Mouse (Mus musculus): ENCODE measurements around the gene Mylk4. TPM values are rescaled to one million over a fixed set of nuclear protein-coding genes. Genes with fewer than 3 reads are reported as not detected.

Mylk4 gene
- polyA plus RNA-seq, 1 experiment from 2014 or later = 0.10 TPM

DNA sequence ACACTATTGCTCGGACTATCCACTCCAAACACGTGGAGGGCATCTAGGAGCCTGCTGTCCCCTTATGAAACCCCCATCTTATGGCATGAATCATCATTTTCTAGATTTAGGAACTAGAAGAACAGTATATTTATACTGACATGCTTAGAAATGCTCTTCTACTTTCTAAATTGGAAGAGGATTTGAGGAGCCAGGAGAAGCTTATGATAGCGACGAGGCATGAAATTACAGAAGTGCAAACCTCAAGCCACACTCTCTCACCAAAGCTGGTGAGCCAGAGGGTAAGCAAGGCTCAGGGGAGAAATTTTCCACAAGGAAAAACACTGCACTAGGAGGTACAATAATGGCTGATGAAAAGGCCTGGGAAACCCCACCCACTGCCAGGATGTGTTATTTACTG is 6.0 kb upstream of the Mylk4 start:
- Histone ChIP-seq H3K27me3 (no peaks in the 10 kb centered on the region), H3K9ac (no peak overlapping the region), H3K36me3 (no peaks in the 10 kb centered on the region), H3K4me1 (no peaks in the 10 kb centered on the region), H3K4me2 (no peak overlapping the region), H3K4me3 (no peak overlapping the region), H3K27ac (no peak overlapping the region), H3K9me3 (no peaks in the 10 kb centered on the region)
- no peak for ATAC-seq (ENCODE audit: borderline replicate concordance, extremely low read depth, low FRiP score, low TSS enrichment)
- 75% methylated on average over 4 of the region's 4 CpGs for WGBS

- ATAC-seq (ENCODE audit: borderline replicate concordance, extremely low read depth, low FRiP score, low TSS enrichment) = no peak
- Histone ChIP-seq H3K9me3 (no peaks in the 10 kb centered on the region), H3K4me3 (no peak overlapping the region), H3K9ac (no peak overlapping the region), H3K4me2 (no peak overlapping the region), H3K4me1 (no peaks in the 10 kb centered on the region), H3K27ac (no peak overlapping the region), H3K36me3 (no peaks in the 10 kb centered on the region), H3K27me3 (no peaks in the 10 kb centered on the region)
- WGBS = 33% methylated on average over 2 of the region's 2 CpGs
Observed at GRCm38 (mm10) chr13:32787584-32787983, 3.8 kb upstream of the Mylk4 start.

GRCm38 (mm10) chr13:32783055-32783454 is 699 bp downstream of the Mylk4 start:
- Histone ChIP-seq H3K27ac (no peak overlapping the region), H3K4me3 (no peak overlapping the region), H3K4me2 (no peak overlapping the region), H3K9ac (no peak overlapping the region), H3K36me3 (no peaks in the 10 kb centered on the region), H3K9me3 (no peaks in the 10 kb centered on the region), H3K27me3 (no peaks in the 10 kb centered on the region), H3K4me1 (no peaks in the 10 kb centered on the region)
- no peak for ATAC-seq (ENCODE audit: borderline replicate concordance, extremely low read depth, low FRiP score, low TSS enrichment)
- 44% methylated on average over 5 of the region's 5 CpGs for WGBS

- H3K27me3 ChIP-seq = no peaks in the 10 kb centered on the region
- H3K4me3 ChIP-seq = no peak overlapping the region
- no peak overlapping the region for H3K4me2 ChIP-seq
- H3K36me3 ChIP-seq = no peaks in the 10 kb centered on the region
- H3K9ac ChIP-seq = no peak overlapping the region
- H3K4me1 ChIP-seq = no peaks in the 10 kb centered on the region
- no peak overlapping the region for H3K27ac ChIP-seq
- H3K9me3 ChIP-seq = no peaks in the 10 kb centered on the region
- WGBS = 72% methylated on average over 3 of the region's 3 CpGs
- ATAC-seq (ENCODE audit: borderline replicate concordance, extremely low read depth, low FRiP score, low TSS enrichment) = no peak
Observed at GRCm38 (mm10) chr13:32778861-32779260, 4.9 kb downstream of the Mylk4 start.

GRCm38 (mm10) chr13:32776350-32776749 is 7.4 kb downstream of the Mylk4 start:
- WGBS = 85% methylated on average over 10 of the region's 10 CpGs
- H3K27ac ChIP-seq = no peak overlapping the region

DNA sequence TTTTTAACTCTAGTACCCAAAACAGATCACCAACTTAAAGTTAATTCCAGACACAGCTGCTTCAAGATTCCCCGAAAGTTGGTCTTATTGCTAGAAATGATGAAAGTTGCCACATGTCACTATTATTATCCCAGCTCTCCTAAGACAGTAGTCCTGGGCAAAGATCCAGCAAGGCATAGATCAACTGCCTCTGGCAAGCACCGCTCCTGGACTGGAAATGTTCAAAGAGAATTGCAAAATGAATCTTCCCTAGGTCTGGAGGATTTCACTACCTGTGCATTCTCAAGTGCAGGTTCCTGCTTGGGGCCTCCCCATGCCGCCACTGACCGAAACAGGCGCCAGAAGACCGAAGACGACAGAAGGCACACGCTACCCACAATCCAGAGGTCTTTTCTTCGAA is 7.9 kb downstream of the Mylk4 start:
- no peak overlapping the region for H3K4me3 ChIP-seq
- no peaks in the 10 kb centered on the region for H3K36me3 ChIP-seq
- H3K27me3 ChIP-seq = no peaks in the 10 kb centered on the region
- WGBS = 83% methylated on average over 9 of the region's 9 CpGs
- no peak overlapping the region for H3K4me2 ChIP-seq
- ATAC-seq (ENCODE audit: borderline replicate concordance, extremely low read depth, low FRiP score, low TSS enrichment) = no peak
- no peak overlapping the region for H3K9ac ChIP-seq
- H3K9me3 ChIP-seq = no peaks in the 10 kb centered on the region
- no peak overlapping the region for H3K27ac ChIP-seq
- H3K4me1 ChIP-seq = no peaks in the 10 kb centered on the region

More at GRCm38 (mm10) chr13:32776350-32776749, 7.4 kb downstream of the Mylk4 start:
- Histone ChIP-seq H3K36me3 (no peaks in the 10 kb centered on the region), H3K4me3 (no peak overlapping the region), H3K4me2 (no peak overlapping the region), H3K4me1 (no peaks in the 10 kb centered on the region), H3K9ac (no peak overlapping the region), H3K27me3 (no peaks in the 10 kb centered on the region), H3K9me3 (no peaks in the 10 kb centered on the region)
- ATAC-seq (ENCODE audit: borderline replicate concordance, extremely low read depth, low FRiP score, low TSS enrichment) = no peak

DNA sequence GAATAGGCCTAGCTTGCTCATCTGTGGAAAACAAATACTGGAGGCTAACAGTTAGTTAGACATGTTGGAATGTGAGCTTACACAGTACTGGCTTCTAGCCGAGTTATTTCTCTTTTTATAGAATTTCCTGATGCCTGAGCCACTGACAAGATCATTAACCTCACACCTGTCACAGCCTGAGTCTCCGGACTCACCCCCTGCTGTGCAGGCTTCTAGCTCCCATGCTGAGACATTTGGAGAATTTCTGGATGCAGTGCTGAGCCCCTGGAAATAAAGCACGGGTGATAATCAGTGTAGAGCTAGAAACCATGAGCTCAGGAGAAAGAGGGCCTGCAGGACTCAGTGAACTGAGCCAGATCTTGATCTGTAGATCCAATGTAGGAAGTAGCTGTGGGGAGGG is 13.8 kb downstream of the Mylk4 start:
- Histone ChIP-seq H3K4me3 (no peak overlapping the region), H3K4me2 (no peak overlapping the region), H3K27me3 (no peaks in the 10 kb centered on the region), H3K9me3 (no peaks in the 10 kb centered on the region), H3K36me3 (no peaks in the 10 kb centered on the region), H3K4me1 (no peaks in the 10 kb centered on the region), H3K9ac (no peak overlapping the region), H3K27ac (no peak overlapping the region)
- 12% methylated on average over 3 of the region's 3 CpGs for WGBS
- no peak for ATAC-seq (ENCODE audit: borderline replicate concordance, extremely low read depth, low FRiP score, low TSS enrichment)

GRCm38 (mm10) chr13:32768104-32768503 is 15.7 kb downstream of the Mylk4 start:
- WGBS = 9% methylated on average over 4 of the region's 4 CpGs
- Histone ChIP-seq H3K9ac (no peak overlapping the region), H3K4me1 (no peaks in the 10 kb centered on the region), H3K4me3 (no peak overlapping the region), H3K9me3 (no peaks in the 10 kb centered on the region), H3K27me3 (no peaks in the 10 kb centered on the region), H3K4me2 (no peak overlapping the region), H3K36me3 (no peaks in the 10 kb centered on the region), H3K27ac (no peak overlapping the region)
- no peak for ATAC-seq (ENCODE audit: borderline replicate concordance, extremely low read depth, low FRiP score, low TSS enrichment)

DNA sequence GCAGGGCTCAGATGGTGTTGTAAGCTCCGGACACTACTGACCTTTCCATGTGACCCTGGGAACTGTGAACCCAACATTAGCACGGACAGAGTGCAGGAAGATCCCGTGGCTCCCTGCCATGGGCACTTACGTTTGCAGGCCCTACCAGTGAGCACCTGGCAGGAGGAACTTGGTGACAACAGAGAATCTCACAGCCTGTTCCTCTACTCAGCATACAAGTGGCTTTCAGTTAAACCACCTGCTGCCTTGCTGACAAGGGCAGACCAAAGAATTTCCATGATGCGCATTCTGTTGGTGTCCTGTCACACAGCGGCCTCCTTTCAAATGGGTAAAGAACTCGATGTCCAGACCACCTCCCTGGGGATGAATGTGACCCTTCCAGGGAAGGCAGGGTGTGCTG is 19.3 kb downstream of the Mylk4 start:
- Histone ChIP-seq H3K36me3 (no peaks in the 10 kb centered on the region), H3K9ac (no peak overlapping the region), H3K4me1 (no peaks in the 10 kb centered on the region), H3K27ac (no peak overlapping the region), H3K9me3 (no peaks in the 10 kb centered on the region), H3K4me3 (no peak overlapping the region), H3K4me2 (no peak overlapping the region), H3K27me3 (no peaks in the 10 kb centered on the region)
- WGBS = 32% methylated on average over 7 of the region's 7 CpGs
- no peak for ATAC-seq (ENCODE audit: borderline replicate concordance, extremely low read depth, low FRiP score, low TSS enrichment)

DNA sequence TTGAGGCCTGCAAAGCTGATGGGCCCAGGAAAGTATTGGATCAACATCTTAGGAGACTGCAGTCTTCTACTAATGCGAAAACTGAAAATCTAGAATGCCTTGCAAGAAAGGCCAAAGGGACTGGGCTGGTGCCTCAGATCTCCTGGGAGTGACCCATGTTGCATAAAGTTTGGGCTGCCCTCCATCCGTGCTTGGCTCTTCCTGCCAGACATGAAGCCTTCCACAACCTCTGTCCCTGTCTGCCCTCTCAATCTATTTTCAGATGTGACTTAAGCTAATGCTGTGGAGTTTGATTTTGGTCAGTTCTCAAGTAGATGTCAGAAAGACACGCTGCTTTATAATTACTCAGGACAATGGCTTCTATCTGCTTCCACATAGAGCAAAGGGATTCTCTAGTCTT is 20.6 kb downstream of the Mylk4 start:
- WGBS = 77% methylated on average over 3 of the region's 3 CpGs
- H3K27me3 ChIP-seq = no peaks in the 10 kb centered on the region
- H3K4me3 ChIP-seq = no peak overlapping the region
- H3K4me2 ChIP-seq = no peak overlapping the region
- no peaks in the 10 kb centered on the region; the same call in 1 of the 2 replicates for H3K4me1 ChIP-seq
- H3K9ac ChIP-seq = no peak overlapping the region
- no peak overlapping the region for H3K27ac ChIP-seq
- H3K36me3 ChIP-seq = no peaks in the 10 kb centered on the region
- ATAC-seq (ENCODE audit: borderline replicate concordance, extremely low read depth, low FRiP score, low TSS enrichment) = no peak
- H3K9me3 ChIP-seq = no peaks in the 10 kb centered on the region

GRCm38 (mm10) chr13:32760795-32761194 is 23.0 kb downstream of the Mylk4 start:
- Histone ChIP-seq H3K4me1 (no peaks in the 10 kb centered on the region; the same call in 1 of the 2 replicates), H3K27me3 (no peaks in the 10 kb centered on the region), H3K4me3 (no peak overlapping the region), H3K9me3 (no peaks in the 10 kb centered on the region), H3K36me3 (no peaks in the 10 kb centered on the region), H3K27ac (no peak overlapping the region), H3K9ac (no peak overlapping the region), H3K4me2 (no peak overlapping the region)
- 81% methylated on average over 2 of the region's 2 CpGs for WGBS
- no peak for ATAC-seq (ENCODE audit: borderline replicate concordance, extremely low read depth, low FRiP score, low TSS enrichment)

GRCm38 (mm10) chr13:32759036-32759435 is 24.7 kb downstream of the Mylk4 start:
- no peak for ATAC-seq (ENCODE audit: borderline replicate concordance, extremely low read depth, low FRiP score, low TSS enrichment)

DNA sequence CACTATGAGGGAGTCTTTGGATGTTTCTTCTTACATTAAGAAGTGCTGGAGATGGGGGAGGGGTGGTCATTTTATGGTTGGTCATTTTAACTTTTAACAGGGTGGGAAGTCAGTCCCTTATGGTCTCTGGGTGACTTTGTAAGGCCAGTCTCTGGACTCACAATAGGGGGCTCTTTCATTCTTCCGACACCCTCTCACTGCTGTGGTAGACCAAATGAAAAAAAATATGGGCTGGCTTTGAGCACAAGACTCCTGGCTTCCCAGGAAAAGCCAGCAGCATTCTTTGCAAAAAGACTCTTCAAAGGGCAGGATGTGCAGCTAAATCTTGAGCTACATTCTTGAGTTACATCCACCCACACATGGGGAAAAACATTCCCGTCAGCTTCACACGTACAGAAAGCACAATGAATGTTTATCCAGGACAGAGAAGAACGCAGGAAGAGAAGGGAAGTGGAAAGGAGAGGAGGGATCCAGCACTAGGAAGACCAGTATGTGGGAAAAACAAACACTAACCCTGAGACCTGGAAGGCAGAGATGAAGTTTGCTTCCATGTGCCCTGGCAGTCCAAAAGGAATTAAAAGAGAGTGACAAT is 31.6 kb downstream of the Mylk4 start:
- no peak for ATAC-seq (ENCODE audit: borderline replicate concordance, extremely low read depth, low FRiP score, low TSS enrichment)
- no peaks in the 10 kb centered on the region for H3K27me3 ChIP-seq
- no peak overlapping the region for H3K27ac ChIP-seq
- no peaks in the 10 kb centered on the region for H3K36me3 ChIP-seq
- no peaks in the 10 kb centered on the region for H3K9me3 ChIP-seq
- H3K4me3 ChIP-seq = no peak overlapping the region
- H3K4me2 ChIP-seq = no peak overlapping the region
- 10% methylated on average over 4 of the region's 4 CpGs for WGBS
- H3K4me1 ChIP-seq = no peaks in the 10 kb centered on the region; the same call in 1 of the 2 replicates
- no peak overlapping the region for H3K9ac ChIP-seq

More at GRCm38 (mm10) chr13:32759036-32759435, 24.7 kb downstream of the Mylk4 start:
- Histone ChIP-seq H3K9me3 (no peaks in the 10 kb centered on the region), H3K9ac (no peak overlapping the region), H3K27ac (no peak overlapping the region), H3K36me3 (no peaks in the 10 kb centered on the region), H3K4me3 (no peak overlapping the region), H3K27me3 (no peaks in the 10 kb centered on the region), H3K4me2 (no peak overlapping the region), H3K4me1 (no peaks in the 10 kb centered on the region; the same call in 1 of the 2 replicates)
- 20% methylated on average over 4 of the region's 4 CpGs for WGBS
